Mouse (Mus musculus): ENCODE measurements around the gene Eloa. TPM values are rescaled to one million over a fixed set of nuclear protein-coding genes. Genes with fewer than 3 reads are reported as not detected.
"Not testable (repeated sequence)": the region's sequence is repeated elsewhere in the genome, so short reads cannot be mapped to it uniquely, and the experiment has no call there.

Gene Eloa
- polyA plus RNA-seq, 1 experiment from 2014 or later = 48.6 TPM

GRCm38 (mm10) chr4:135985193-135985592 lies 36.4 kb downstream of the Eloa start:
- H3K4me2 ChIP-seq = peak overlapping the region; percentile 87
- DNase-seq (ENCODE audit: low spot score) (no peak), ATAC-seq (replicated peaks; ENCODE audit: low FRiP score) (peak; percentile 84)
- peak overlapping the region; percentile 77 for H3K4me3 ChIP-seq (ENCODE audit: low read depth, low read length)
- 0 out of 2 replicates have a peak overlapping the region, but pooled peaks have one; percentile 12 for H3K9ac ChIP-seq (ENCODE audit: low read depth, low read length)
- peaks cover 21% of the 10 kb centered on the region for H3K4me1 ChIP-seq (replicated peaks; ENCODE audit: control insufficient read depth, insufficient read depth, low read length)
- peaks cover 20% of the 10 kb centered on the region for H3K36me3 ChIP-seq (ENCODE audit: control insufficient read depth, insufficient read depth, low read length)
- WGBS = 58% methylated on average over 5 of the region's 5 CpGs
- H3K27me3 ChIP-seq (replicated peaks; ENCODE audit: control insufficient read depth, insufficient read depth, low read length) = no peaks in the 10 kb centered on the region
- H3K27ac ChIP-seq (ENCODE audit: low read depth, low read length) = peak overlapping the region; percentile 68
- H3K9me3 ChIP-seq (ENCODE audit: control insufficient read depth, low read length) = no peaks in the 10 kb centered on the region

GRCm38 (mm10) chr4:135984556-135984955 lies 37.0 kb downstream of the Eloa start:
- Histone ChIP-seq H3K36me3 (ENCODE audit: control insufficient read depth, insufficient read depth, low read length) (peaks cover 20% of the 10 kb centered on the region), H3K4me1 (replicated peaks; ENCODE audit: control insufficient read depth, insufficient read depth, low read length) (peaks cover 21% of the 10 kb centered on the region), H3K27ac (ENCODE audit: low read depth, low read length) (peak overlapping the region; percentile 68), H3K4me3 (ENCODE audit: low read depth, low read length) (peak overlapping the region; percentile 21; the same call in 1 of the 2 replicates), H3K9me3 (ENCODE audit: control insufficient read depth, low read length) (no peaks in the 10 kb centered on the region), H3K9ac (ENCODE audit: low read depth, low read length) (peak overlapping the region; percentile 48; the same call in 1 of the 2 replicates), H3K27me3 (replicated peaks; ENCODE audit: control insufficient read depth, insufficient read depth, low read length) (no peaks in the 10 kb centered on the region), H3K4me2 (peak overlapping the region; percentile 87)
- ATAC-seq (replicated peaks; ENCODE audit: low FRiP score) (no peak), DNase-seq (ENCODE audit: low spot score) (no peak)
- 79% methylated on average over 5 of the region's 5 CpGs for WGBS

DNA sequence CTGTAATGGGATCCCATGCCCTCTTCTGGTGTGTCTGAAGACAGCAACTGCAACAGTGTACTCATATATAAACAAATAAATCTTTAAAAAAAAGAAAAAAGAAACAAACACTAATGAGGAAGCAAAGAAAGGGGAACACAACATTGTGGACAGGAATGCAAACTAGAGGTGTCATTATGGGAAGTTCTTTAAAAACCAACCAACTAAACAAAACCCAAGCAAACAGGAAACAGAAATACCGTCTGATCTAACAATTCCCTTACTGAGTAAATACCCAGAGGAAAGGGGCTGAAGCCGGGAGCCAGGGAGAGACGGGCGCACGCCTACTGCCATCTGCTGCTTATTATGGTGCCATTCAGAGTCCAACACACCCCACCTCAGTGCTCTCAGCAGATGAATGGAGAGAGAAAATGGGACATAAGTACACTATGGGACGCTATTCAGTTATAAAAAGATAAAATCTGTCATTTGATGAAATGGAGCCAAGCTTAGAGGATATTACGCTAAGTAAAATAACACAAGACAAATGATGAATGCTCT lies 40.0 kb downstream of the Eloa start:
- Histone ChIP-seq H3K36me3 (ENCODE audit: control insufficient read depth, insufficient read depth, low read length) (peaks cover 30% of the 10 kb centered on the region), H3K4me2 (no peak overlapping the region), H3K27ac (ENCODE audit: low read depth, low read length) (no peak overlapping the region), H3K9ac (ENCODE audit: low read depth, low read length) (no peak overlapping the region), H3K9me3 (ENCODE audit: control insufficient read depth, low read length) (no peaks in the 10 kb centered on the region), H3K4me1 (replicated peaks; ENCODE audit: control insufficient read depth, insufficient read depth, low read length) (peaks cover 21% of the 10 kb centered on the region), H3K4me3 (ENCODE audit: low read depth, low read length) (no peak overlapping the region), H3K27me3 (replicated peaks; ENCODE audit: control insufficient read depth, insufficient read depth, low read length) (no peaks in the 10 kb centered on the region)
- 79% methylated on average over 7 of the region's 7 CpGs for WGBS
- no peak for DNase-seq (ENCODE audit: low spot score)
- ATAC-seq (replicated peaks; ENCODE audit: low FRiP score) = no peak

DNA sequence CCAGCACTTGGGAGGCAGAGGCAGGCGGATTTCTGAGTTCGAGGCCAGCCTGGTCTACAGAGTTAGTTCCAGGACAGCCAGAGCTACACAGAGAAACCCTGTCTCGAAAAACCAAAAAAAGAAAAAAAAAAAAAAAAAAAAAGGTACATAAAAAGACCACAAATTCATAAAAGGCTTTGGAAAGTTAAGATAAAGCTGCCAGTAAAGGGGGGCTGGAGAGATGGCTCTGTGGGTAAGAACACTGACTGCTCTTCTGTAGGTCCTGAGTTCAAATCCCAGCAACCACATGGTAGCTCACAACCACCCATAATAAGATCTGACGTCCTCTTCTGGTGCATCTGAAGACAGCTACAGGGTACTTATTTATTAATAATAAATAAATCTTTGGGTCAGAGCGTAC lies 41.3 kb downstream of the Eloa start:
- not testable (repeated sequence) for DNase-seq (ENCODE audit: low spot score); H3K4me3 ChIP-seq (ENCODE audit: low read depth, low read length); ATAC-seq (replicated peaks; ENCODE audit: low FRiP score); H3K27ac ChIP-seq (ENCODE audit: low read depth, low read length); H3K4me2 ChIP-seq; H3K27me3 ChIP-seq (replicated peaks; ENCODE audit: control insufficient read depth, insufficient read depth, low read length); H3K9ac ChIP-seq (ENCODE audit: low read depth, low read length); H3K9me3 ChIP-seq (ENCODE audit: control insufficient read depth, low read length)
- H3K36me3 ChIP-seq (ENCODE audit: control insufficient read depth, insufficient read depth, low read length) = peaks cover 34% of the 10 kb centered on the region
- WGBS = 90% methylated on average over 5 of the region's 5 CpGs
- H3K4me1 ChIP-seq (replicated peaks; ENCODE audit: control insufficient read depth, insufficient read depth, low read length) = peaks cover 10% of the 10 kb centered on the region

DNA sequence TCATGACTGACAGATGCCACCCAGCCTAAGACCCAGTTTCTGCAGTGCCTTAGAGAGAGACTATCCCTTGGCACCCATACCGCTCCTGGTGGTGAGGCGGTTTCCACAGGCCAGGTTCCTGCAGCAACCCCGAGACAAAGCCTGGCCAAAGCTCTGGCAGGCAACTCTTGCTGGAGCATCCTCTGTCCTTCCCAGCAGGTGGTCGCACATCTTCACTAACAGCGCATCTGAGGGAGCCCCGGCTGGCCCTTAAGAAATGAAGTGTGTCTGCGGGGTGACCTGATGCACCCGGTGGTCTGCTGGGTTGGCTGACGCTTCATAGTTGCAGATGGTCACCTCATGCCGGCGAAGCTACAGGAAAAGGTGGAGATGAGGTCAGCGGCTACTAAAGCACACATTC lies 45.4 kb downstream of the Eloa start:
- 89% methylated on average over 12 of the region's 12 CpGs for WGBS
- Histone ChIP-seq H3K27me3 (replicated peaks; ENCODE audit: control insufficient read depth, insufficient read depth, low read length) (no peaks in the 10 kb centered on the region), H3K9ac (ENCODE audit: low read depth, low read length) (no peak overlapping the region), H3K4me2 (no peak overlapping the region), H3K27ac (ENCODE audit: low read depth, low read length) (no peak overlapping the region), H3K9me3 (ENCODE audit: control insufficient read depth, low read length) (no peaks in the 10 kb centered on the region), H3K4me1 (replicated peaks; ENCODE audit: control insufficient read depth, insufficient read depth, low read length) (peaks cover 13% of the 10 kb centered on the region), H3K36me3 (ENCODE audit: control insufficient read depth, insufficient read depth, low read length) (peaks cover 28% of the 10 kb centered on the region), H3K4me3 (ENCODE audit: low read depth, low read length) (no peak overlapping the region)
- ATAC-seq (replicated peaks; ENCODE audit: low FRiP score) = no peak
- DNase-seq (ENCODE audit: low spot score) = no peak

- Histone ChIP-seq H3K4me3 (ENCODE audit: low read depth, low read length) (peak overlapping the region; percentile 83), H3K4me1 (replicated peaks; ENCODE audit: control insufficient read depth, insufficient read depth, low read length) (peaks cover 18% of the 10 kb centered on the region), H3K27me3 (replicated peaks; ENCODE audit: control insufficient read depth, insufficient read depth, low read length) (no peaks in the 10 kb centered on the region), H3K36me3 (ENCODE audit: control insufficient read depth, insufficient read depth, low read length) (peaks cover 27% of the 10 kb centered on the region), H3K9ac (ENCODE audit: low read depth, low read length) (peak overlapping the region; percentile 76; the same call in 1 of the 2 replicates), H3K27ac (ENCODE audit: low read depth, low read length) (no peak overlapping the region), H3K9me3 (ENCODE audit: control insufficient read depth, low read length) (no peaks in the 10 kb centered on the region), H3K4me2 (peak overlapping the region; percentile 78)
- 44% methylated on average over 13 of the region's 13 CpGs for whole genome bisulfite sequencing
- no peak for ATAC-seq (replicated peaks; ENCODE audit: low FRiP score)
- DNase-seq (ENCODE audit: low spot score) = no peak
Measured at GRCm38 (mm10) chr4:135972911-135973811, 48.4 kb downstream of the Eloa start.

DNA sequence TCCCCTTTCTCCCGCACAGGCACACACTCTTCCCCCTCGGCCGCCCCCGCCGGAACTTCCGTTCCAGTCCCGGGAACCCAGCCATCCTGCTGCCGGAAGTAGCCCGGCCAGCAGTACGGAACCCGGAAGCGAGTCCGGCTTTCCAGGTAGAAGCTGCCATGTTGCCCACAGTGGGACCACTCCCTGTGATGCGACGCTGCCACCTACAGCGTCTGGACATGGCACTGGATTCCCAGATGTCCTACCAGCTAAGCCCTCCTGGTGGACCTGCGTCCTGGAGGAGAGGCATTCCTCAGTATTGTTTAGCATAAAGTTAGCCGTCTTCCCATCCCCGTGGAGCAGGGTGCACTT lies 49.0 kb downstream of the Eloa start, which contains the start of gene Lypla2:
Gene Lypla2 (minus strand): TSS at position 71 of the 351 bp plus-strand sequence.
- H3K4me3 ChIP-seq (ENCODE audit: low read depth, low read length) = peak within 1 kb of the TSS; percentile 83
- 2% methylated on average over 19 of the region's 19 CpGs for WGBS
- peak within 1 kb of the TSS; percentile 78 for H3K4me2 ChIP-seq
- H3K9ac ChIP-seq (ENCODE audit: low read depth, low read length) = peak within 1 kb of the TSS; percentile 76
- DNase-seq (ENCODE audit: low spot score) (peak; percentile 82), ATAC-seq (replicated peaks; ENCODE audit: low FRiP score) (peak; percentile 77)
- H3K27me3 ChIP-seq (replicated peaks; ENCODE audit: control insufficient read depth, insufficient read depth, low read length) = no peaks in the 10 kb centered on the region
- H3K36me3 ChIP-seq (ENCODE audit: control insufficient read depth, insufficient read depth, low read length) = peaks cover 32% of the 10 kb centered on the region
- no peaks in the 10 kb centered on the region for H3K9me3 ChIP-seq (ENCODE audit: control insufficient read depth, low read length)
- H3K4me1 ChIP-seq (replicated peaks; ENCODE audit: control insufficient read depth, insufficient read depth, low read length) = peaks cover 18% of the 10 kb centered on the region
- H3K27ac ChIP-seq (ENCODE audit: low read depth, low read length) = no peak within 1 kb of the TSS; the same call in 1 of the 2 replicates

- ATAC-seq (replicated peaks; ENCODE audit: low FRiP score) (peak; percentile 30), DNase-seq (ENCODE audit: low spot score) (no peak)
- Histone ChIP-seq H3K4me2 (peak overlapping the region; percentile 78), H3K9ac (ENCODE audit: low read depth, low read length) (peak overlapping the region; percentile 76), H3K9me3 (ENCODE audit: control insufficient read depth, low read length) (no peaks in the 10 kb centered on the region), H3K36me3 (ENCODE audit: control insufficient read depth, insufficient read depth, low read length) (peaks cover 32% of the 10 kb centered on the region), H3K27me3 (replicated peaks; ENCODE audit: control insufficient read depth, insufficient read depth, low read length) (no peaks in the 10 kb centered on the region), H3K4me3 (ENCODE audit: low read depth, low read length) (peak overlapping the region; percentile 83), H3K4me1 (replicated peaks; ENCODE audit: control insufficient read depth, insufficient read depth, low read length) (peaks cover 18% of the 10 kb centered on the region), H3K27ac (ENCODE audit: low read depth, low read length) (no peak overlapping the region; the same call in 1 of the 2 replicates)
- WGBS = under 1% methylated on average over 35 of the region's 35 CpGs
Measured at GRCm38 (mm10) chr4:135971805-135972555, 49.6 kb downstream of the Eloa start.

Measured in liver, embryonic 11.5 days (tissue).